Mouse (Mus musculus): ENCODE measurements around the gene Cuedc1.
A peak's percentile ranks its signal among the peaks of the same experiment; 100 is the strongest.
"Not testable (repeated sequence)": the region's sequence is repeated elsewhere in the genome, so short reads cannot be mapped to it uniquely, and the experiment has no call there.

The Cuedc1 gene

GRCm38 (mm10) chr11:88202077-88202476 is 104.2 kb downstream of the Cuedc1 start:
- no peak for DNase-seq (ENCODE audit: inconsistent ontology term)

GRCm38 (mm10) chr11:88203712-88204532 is 106.1 kb downstream of the Cuedc1 start, which contains the start of gene Mrps23:
Mrps23 (plus strand) TSS chr11:88204388.
- peak; percentile 90 for DNase-seq (ENCODE audit: inconsistent ontology term)

GRCm38 (mm10) chr11:88204593-88205368 is 106.9 kb downstream of the Cuedc1 start:
- no peak for DNase-seq (ENCODE audit: inconsistent ontology term)

- DNase-seq (ENCODE audit: inconsistent ontology term): not testable (repeated sequence)
Measured at GRCm38 (mm10) chr11:88206576-88206975, 108.7 kb downstream of the Cuedc1 start.

- DNase-seq (ENCODE audit: inconsistent ontology term): no peak
Measured at GRCm38 (mm10) chr11:88207697-88208096, 109.8 kb downstream of the Cuedc1 start.

GRCm38 (mm10) chr11:88211824-88212582 is 114.1 kb downstream of the Cuedc1 start:
- no peak for DNase-seq (ENCODE audit: inconsistent ontology term)

GRCm38 (mm10) chr11:88213757-88214156 is 115.9 kb downstream of the Cuedc1 start:
- peak; percentile 32 for DNase-seq (ENCODE audit: inconsistent ontology term)

GRCm38 (mm10) chr11:88214881-88215831 is 117.3 kb downstream of the Cuedc1 start:
- peak; percentile 81 for DNase-seq (ENCODE audit: inconsistent ontology term)

GRCm38 (mm10) chr11:88216231-88216685 is 118.4 kb downstream of the Cuedc1 start:
- DNase-seq (ENCODE audit: inconsistent ontology term): peak; percentile 60

- no peak for DNase-seq (ENCODE audit: inconsistent ontology term)
Measured at GRCm38 (mm10) chr11:88218155-88218554, 120.3 kb downstream of the Cuedc1 start.

GRCm38 (mm10) chr11:88218586-88218985 is 120.7 kb downstream of the Cuedc1 start:
- no peak for DNase-seq (ENCODE audit: inconsistent ontology term)

- no peak for DNase-seq (ENCODE audit: inconsistent ontology term)
Measured at GRCm38 (mm10) chr11:88221929-88222475, 124.1 kb downstream of the Cuedc1 start.

- DNase-seq (ENCODE audit: inconsistent ontology term): no peak
Measured at GRCm38 (mm10) chr11:88227001-88227957, 129.4 kb downstream of the Cuedc1 start.

- DNase-seq (ENCODE audit: inconsistent ontology term): no peak
Measured at GRCm38 (mm10) chr11:88231213-88231790, 133.4 kb downstream of the Cuedc1 start.

GRCm38 (mm10) chr11:88233528-88234427 is 135.9 kb downstream of the Cuedc1 start:
- DNase-seq (ENCODE audit: inconsistent ontology term): peak; percentile 92

- no peak for DNase-seq (ENCODE audit: inconsistent ontology term)
Measured at GRCm38 (mm10) chr11:88234789-88235188, 136.9 kb downstream of the Cuedc1 start.

Data from Muller cell, postnatal 12 days (primary cell).